Mouse (Mus musculus) lung, postnatal 0 days (tissue): ENCODE data around the gene Pold2.

Experiments
- CTCF ChIP-seq: IDR thresholded peaks from 2 replicates; pipeline ENCODE4 v1.5.1; 2016; ENCODE audit warnings: antibody characterized with exemption, mild to moderate bottlenecking
- EP300 ChIP-seq: IDR thresholded peaks from 2 replicates; pipeline ENCODE4 v1.6.1; 2016; ENCODE audit warnings: antibody characterized with exemption, mild to moderate bottlenecking, control low read depth

DNA sequence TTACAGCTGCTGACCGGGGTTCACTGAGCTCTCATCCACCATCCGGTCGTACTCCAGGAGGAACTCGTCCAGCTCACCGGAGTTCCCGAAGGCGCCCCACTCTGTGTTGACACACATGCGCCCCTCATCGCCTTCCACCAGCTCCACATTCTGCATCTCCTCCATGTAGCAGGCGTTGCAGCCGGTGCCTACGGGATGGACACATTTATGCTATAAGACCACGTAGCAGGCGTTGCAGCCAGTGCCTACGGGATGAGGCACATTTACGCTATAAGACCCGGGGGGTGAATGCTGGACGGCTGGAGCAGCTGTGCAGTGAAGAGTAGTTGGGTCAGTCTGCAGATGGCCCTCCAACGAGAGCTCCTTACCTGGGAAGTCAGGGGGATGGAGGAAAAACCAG, 26.3 kb upstream of the Pold2 start:
- TF ChIP-seq CTCF (no peak), EP300 (no peak)
